Mouse (Mus musculus) C2C12 (cell line): ENCODE measurements around the gene Ldah. TPM values are rescaled to one million over a fixed set of nuclear protein-coding genes. Genes with fewer than 3 reads are reported as not detected.

Experiments used
- H3K27me3 ChIP-seq: one replicate; pipeline ENCODE4 v1.6.1; 2011; ENCODE audit not compliant: control insufficient read depth, insufficient read depth, insufficient read length
- H3K36me3 ChIP-seq: one replicate; pipeline ENCODE4 v1.6.1; 2011; ENCODE audit not compliant: control insufficient read depth, insufficient read depth
- H3K4me3 ChIP-seq: one replicate; pipeline ENCODE4 v1.5.1; 2011; ENCODE audit warnings: mild to moderate bottlenecking, control low read depth; ENCODE audit not compliant: poor library complexity, insufficient read depth, severe bottlenecking
- H3K79me2 ChIP-seq: one replicate; pipeline ENCODE4 v1.6.1; 2011; ENCODE audit not compliant: control insufficient read depth, insufficient read depth
- H3K79me3 ChIP-seq: one replicate; pipeline ENCODE4 v1.6.1; 2011; ENCODE audit warnings: low read depth, control low read depth
- H3ac ChIP-seq: one replicate; pipeline ENCODE3; 2011; ENCODE audit warnings: low read depth; ENCODE audit not compliant: control insufficient read depth, insufficient read length
- CEBPB ChIP-seq: IDR thresholded peaks from one replicate; pipeline ENCODE4 v1.6.1; 2011; ENCODE audit warnings: low read depth, mild to moderate bottlenecking, control low read depth, moderate library complexity
- CTCF ChIP-seq: IDR thresholded peaks from one replicate; pipeline ENCODE4 v1.5.1; 2011; ENCODE audit not compliant: control insufficient read depth, insufficient read depth, insufficient read length
- FOSL1 ChIP-seq: IDR thresholded peaks from one replicate; pipeline ENCODE4 v1.8.0; 2011; ENCODE audit warnings: mild to moderate bottlenecking, low read length; ENCODE audit not compliant: poor library complexity, insufficient read depth, severe bottlenecking
- MAX ChIP-seq: IDR thresholded peaks from one replicate; pipeline ENCODE4 v1.6.1; 2011; ENCODE audit warnings: mild to moderate bottlenecking, control low read depth
- MYOD1 ChIP-seq: IDR thresholded peaks from one replicate; pipeline ENCODE4 v1.6.1; 2011; ENCODE audit warnings: low read depth; ENCODE audit not compliant: control insufficient read depth, insufficient read length
- MYOG ChIP-seq: IDR thresholded peaks from one replicate; pipeline ENCODE4 v1.6.1; 2011; ENCODE audit not compliant: control insufficient read depth, insufficient read length; ENCODE audit errors: extremely low read depth
- USF1 ChIP-seq: IDR thresholded peaks from one replicate; pipeline ENCODE4 v1.6.1; 2011; ENCODE audit warnings: low read depth, mild to moderate bottlenecking, control low read depth, moderate library complexity
- polyA plus RNA-seq: library from polyadenylated mRNA; unstranded; fragments of >200 nt; fragmentation: generic; extraction: Trizol; gene quantifications from one replicate; pipeline ENCODE4 v1.2.1, GENCODE M21; 2012; ENCODE audit warnings: missing spikeins

Ldah gene
- polyA plus RNA-seq, 1 experiment = 52.7 TPM

DNA sequence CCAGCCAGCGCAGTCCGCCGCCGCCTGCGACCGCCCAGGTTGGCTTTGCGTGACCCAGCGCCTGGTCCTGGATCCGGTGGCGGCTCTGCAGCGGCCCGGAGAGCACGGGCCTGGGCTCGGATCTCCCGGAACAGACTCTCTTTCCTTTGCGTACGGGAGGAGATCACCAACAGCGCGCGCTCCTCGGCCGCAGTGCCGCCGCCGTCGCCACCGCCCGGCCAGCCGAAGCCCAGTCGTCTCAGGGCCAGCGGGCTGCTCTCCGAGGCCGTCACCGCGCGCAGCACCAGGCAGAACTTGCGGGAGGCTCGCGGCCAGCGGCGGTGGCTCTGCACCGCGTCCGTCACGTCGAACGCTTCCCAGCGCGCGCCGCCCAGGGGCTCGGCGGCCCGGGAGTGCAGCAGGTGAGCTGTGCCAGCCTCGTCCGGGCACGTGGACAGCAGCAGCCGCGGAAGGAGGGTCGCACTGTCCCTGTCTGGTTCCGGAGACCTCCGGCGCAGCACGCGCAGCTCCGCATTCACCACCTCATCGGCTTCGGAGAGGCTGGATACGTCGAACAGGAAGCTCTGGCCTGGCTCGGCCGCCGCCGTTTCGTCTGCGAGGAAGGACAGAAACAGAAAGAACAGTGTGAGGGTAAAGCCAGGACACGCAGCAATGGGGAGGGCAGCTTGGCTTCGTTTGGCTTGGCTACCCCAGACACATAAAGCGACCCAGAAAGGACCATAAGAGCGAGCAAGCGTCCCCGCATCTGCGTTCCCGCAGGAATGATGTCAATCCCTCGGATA lies 90.6 kb downstream of the Ldah start:
- Histone ChIP-seq H3K4me3 (no peak overlapping the region), H3K36me3 (no peaks in the 10 kb centered on the region), H3K79me2 (no peaks in the 10 kb centered on the region), H3K79me3 (no peaks in the 10 kb centered on the region), H3K27me3 (no peaks in the 10 kb centered on the region), H3ac (no peak overlapping the region)
- TF ChIP-seq MAX (no peak), CEBPB (no peak), CTCF (no peak), MYOG (no peak), FOSL1 (no peak), MYOD1 (no peak), USF1 (no peak)

- no peak overlapping the region for H3ac ChIP-seq
- H3K79me3 ChIP-seq = no peaks in the 10 kb centered on the region
- H3K36me3 ChIP-seq = no peaks in the 10 kb centered on the region
- H3K79me2 ChIP-seq = no peaks in the 10 kb centered on the region
- no peak for TF ChIP-seq CEBPB
- TF ChIP-seq MAX = no peak
- no peak for TF ChIP-seq MYOG
- TF ChIP-seq USF1 = no peak
- no peak for TF ChIP-seq CTCF
- no peak for TF ChIP-seq FOSL1
- TF ChIP-seq MYOD1 = no peak
- no peak overlapping the region for H3K4me3 ChIP-seq
- H3K27me3 ChIP-seq = no peaks in the 10 kb centered on the region
These were observed 91.5 kb downstream of the Ldah start for GRCm38 (mm10) chr12:8299143-8300110.

DNA sequence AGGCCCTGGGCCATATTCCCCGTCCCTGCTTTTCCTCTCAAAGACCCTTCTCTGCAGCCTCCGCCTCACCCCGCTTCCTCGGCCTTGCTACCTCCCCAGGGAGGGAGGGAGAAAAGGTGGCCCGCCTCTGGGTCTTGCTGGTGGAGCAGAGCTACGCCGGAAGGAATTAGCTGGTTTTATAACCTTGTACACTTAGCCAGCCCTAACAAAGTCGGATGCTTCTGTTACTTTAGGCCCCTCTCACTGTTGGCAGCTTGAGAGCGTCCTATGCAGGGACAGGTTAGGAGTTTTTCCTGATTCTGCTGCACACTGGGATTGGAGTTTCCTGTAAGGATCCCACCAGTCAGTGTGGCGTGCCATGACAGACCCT lies 92.2 kb downstream of the Ldah start:
- TF ChIP-seq MYOG (no peak), FOSL1 (no peak), USF1 (no peak), CTCF (no peak), CEBPB (no peak), MYOD1 (no peak), MAX (no peak)
- Histone ChIP-seq H3K4me3 (no peak overlapping the region), H3K36me3 (no peaks in the 10 kb centered on the region), H3ac (no peak overlapping the region), H3K79me3 (no peaks in the 10 kb centered on the region), H3K27me3 (no peaks in the 10 kb centered on the region), H3K79me2 (no peaks in the 10 kb centered on the region)

- H3K36me3 ChIP-seq = no peaks in the 10 kb centered on the region
- H3ac ChIP-seq = no peak overlapping the region
- H3K79me2 ChIP-seq = no peaks in the 10 kb centered on the region
- H3K27me3 ChIP-seq = no peaks in the 10 kb centered on the region
- H3K4me3 ChIP-seq = no peak overlapping the region
- TF ChIP-seq MAX (no peak), MYOD1 (no peak), FOSL1 (no peak), CTCF (no peak), MYOG (no peak), USF1 (no peak), CEBPB (no peak)
- no peaks in the 10 kb centered on the region for H3K79me3 ChIP-seq
These were observed 92.6 kb downstream of the Ldah start for GRCm38 (mm10) chr12:8300521-8300920.

DNA sequence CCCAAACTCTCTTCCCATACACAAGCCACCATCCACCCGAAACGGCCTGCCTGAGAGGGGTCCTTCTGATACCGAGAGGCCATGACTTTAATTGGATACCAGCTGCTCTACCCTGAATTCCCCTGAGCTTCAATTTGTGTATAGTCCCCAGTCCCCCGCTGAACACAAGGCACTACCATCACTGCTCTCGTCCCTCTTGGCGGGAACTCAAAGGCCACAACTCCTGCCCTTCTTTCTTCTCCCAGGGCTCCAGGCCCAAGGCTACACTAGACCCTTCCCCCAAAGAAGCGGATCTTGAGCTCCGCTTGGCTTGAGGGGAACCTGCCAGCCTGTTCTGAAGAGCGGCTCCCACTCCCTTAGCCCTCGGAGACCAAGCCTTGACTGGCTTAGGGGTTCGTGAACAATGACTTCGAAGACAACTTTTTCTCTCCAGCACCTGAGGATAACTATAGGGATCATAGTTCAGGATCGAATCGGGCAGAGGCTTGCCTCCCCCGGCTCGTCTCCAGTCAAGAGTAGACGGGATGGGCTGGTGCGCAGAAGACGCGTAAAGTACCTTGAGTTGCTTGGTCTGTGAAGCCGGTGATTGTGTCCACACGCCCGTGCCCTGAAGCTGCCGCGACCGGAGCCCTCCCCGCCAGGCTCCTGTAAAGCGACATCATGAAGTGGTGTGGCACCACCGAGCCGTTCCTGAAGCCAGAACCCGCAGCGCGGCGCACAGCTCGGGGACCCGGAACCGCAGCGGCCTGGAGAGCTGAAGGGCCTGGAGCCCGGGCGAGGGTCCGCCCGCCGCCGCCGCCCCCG lies 93.3 kb downstream of the Ldah start:
- Histone ChIP-seq H3K79me2 (no peaks in the 10 kb centered on the region), H3K4me3 (no peak overlapping the region), H3K79me3 (no peaks in the 10 kb centered on the region), H3ac (no peak overlapping the region), H3K36me3 (no peaks in the 10 kb centered on the region), H3K27me3 (no peaks in the 10 kb centered on the region)
- TF ChIP-seq USF1 (no peak), MYOG (no peak), MYOD1 (no peak), CEBPB (no peak), CTCF (no peak)
